Mouse (Mus musculus) brain, embryonic 14.5 days (tissue): ENCODE measurements around the gene Ankrd33. TPM values are rescaled to one million over a fixed set of nuclear protein-coding genes. Genes with fewer than 3 reads are reported as not detected.
"Not testable (repeated sequence)": the region's sequence is repeated elsewhere in the genome, so short reads cannot be mapped to it uniquely, and the experiment has no call there.

ENCODE experiments used
- DNase-seq: peaks from one replicate; pipeline ENCODE4 v3.0.0-alpha.2; 2011; ENCODE audit warnings: low read depth
- CTCF ChIP-seq: fragments of 200-500 bp; IDR thresholded peaks from 2 replicates; pipeline ENCODE4 v1.5.1; 2012; ENCODE audit warnings: inconsistent platforms, mild to moderate bottlenecking, moderate library complexity, borderline replicate concordance; ENCODE audit not compliant: insufficient read depth, insufficient read length; ENCODE audit errors: extremely low read depth
- POLR2A ChIP-seq: fragments of 200-500 bp; IDR thresholded peaks from 2 replicates; pipeline ENCODE4 v1.6.1; 2012; ENCODE audit warnings: mild to moderate bottlenecking, inconsistent platforms, borderline replicate concordance; ENCODE audit not compliant: poor library complexity, insufficient read depth, insufficient read length, severe bottlenecking; ENCODE audit errors: extremely low read depth
- polyA plus RNA-seq: library from polyadenylated mRNA; depleted of rRNA; stranded (reverse); fragments of >200 nt; gene quantifications from 2 replicates; pipeline ENCODE4 v1.2.3, GENCODE M21; 2012

Gene Ankrd33
- polyA plus RNA-seq, 1 experiment = not detected

- peak; percentile 53 for DNase-seq
- no peak for TF ChIP-seq POLR2A
- no peak for TF ChIP-seq CTCF
Observed at GRCm38 (mm10) chr15:101092121-101092828, 23.3 kb upstream of the Ankrd33 start.

GRCm38 (mm10) chr15:101092829-101093648 lies 22.5 kb upstream of the Ankrd33 start:
- DNase-seq = peak; percentile 92
- TF ChIP-seq POLR2A (no peak), CTCF (no peak)

- DNase-seq = no peak
- TF ChIP-seq CTCF (no peak), POLR2A (no peak)
Observed at GRCm38 (mm10) chr15:101093988-101094387, 21.6 kb upstream of the Ankrd33 start.

- TF ChIP-seq POLR2A = no peak
- no peak for TF ChIP-seq CTCF
- DNase-seq = no peak
Observed at GRCm38 (mm10) chr15:101094979-101095378, 20.6 kb upstream of the Ankrd33 start.

GRCm38 (mm10) chr15:101095392-101095791 lies 20.2 kb upstream of the Ankrd33 start:
- no peak for DNase-seq
- no peak for TF ChIP-seq POLR2A
- TF ChIP-seq CTCF = no peak

GRCm38 (mm10) chr15:101097985-101098651 lies 17.4 kb upstream of the Ankrd33 start:
- TF ChIP-seq POLR2A (no peak), CTCF (no peak)
- peak; percentile 79 for DNase-seq

- no peak for TF ChIP-seq CTCF
- TF ChIP-seq POLR2A = no peak
- no peak for DNase-seq
Observed at GRCm38 (mm10) chr15:101100996-101101395, 14.6 kb upstream of the Ankrd33 start.

GRCm38 (mm10) chr15:101103605-101104304 lies 11.8 kb upstream of the Ankrd33 start:
- TF ChIP-seq CTCF (no peak), POLR2A (no peak)
- no peak for DNase-seq

GRCm38 (mm10) chr15:101105496-101105994 lies 10.0 kb upstream of the Ankrd33 start:
- DNase-seq = peak; percentile 68
- no peak for TF ChIP-seq POLR2A
- TF ChIP-seq CTCF = peak; percentile 91

GRCm38 (mm10) chr15:101106011-101106410 lies 9.5 kb upstream of the Ankrd33 start:
- TF ChIP-seq CTCF = no peak
- no peak for TF ChIP-seq POLR2A
- DNase-seq = no peak

GRCm38 (mm10) chr15:101107906-101108671 lies 7.5 kb upstream of the Ankrd33 start:
- TF ChIP-seq POLR2A (no peak), CTCF (no peak)
- DNase-seq = no peak

GRCm38 (mm10) chr15:101113176-101113575 lies 2.4 kb upstream of the Ankrd33 start:
- TF ChIP-seq CTCF (no peak), POLR2A (no peak)
- no peak for DNase-seq

- DNase-seq = not testable (repeated sequence)
Observed at GRCm38 (mm10) chr15:101113778-101114177, 1.8 kb upstream of the Ankrd33 start.
